Mouse (Mus musculus) hematopoietic stem cell, adult 5-6 weeks (primary cell): ENCODE data around the gene Cux2. TPM values are rescaled to one million over a fixed set of nuclear protein-coding genes. Genes with fewer than 3 reads are reported as not detected.

Experiments used
- ATAC-seq, 2 experiments: fragments of 125-278 bp in 1 of 2; replicated peaks in 1 of 2; 2 replicates each; pipeline ENCODE4 v1.8.0; 2016 to 2017; ENCODE audit warnings: inconsistent platforms in 2 of 2, mild to moderate bottlenecking in 2 of 2, moderate number of reproducible peaks in 2 of 2, low read depth in 1 of 2, moderate TSS enrichment in 1 of 2; ENCODE audit not compliant: low FRiP score in 2 of 2, poor library complexity in 2 of 2, severe bottlenecking in 2 of 2, insufficient read depth in 1 of 2, low TSS enrichment in 1 of 2
- total RNA-seq: library from RNA; stranded (forward); fragments of 172-1452, 232-1000 nt; gene quantifications from 2 replicates; pipeline ENCODE4 v1.2.3, GENCODE M21; 2017

Gene Cux2
- total RNA-seq, 1 experiment from 2014 or later = not detected

GRCm38 (mm10) chr5:121955806-121956205, 94.1 kb downstream of the Cux2 start:
- ATAC-seq = no peak

- no peak for ATAC-seq
These were observed 99.7 kb downstream of the Cux2 start for GRCm38 (mm10) chr5:121950175-121950574.

GRCm38 (mm10) chr5:121949050-121949443, 100.9 kb downstream of the Cux2 start:
- no peak for ATAC-seq

DNA sequence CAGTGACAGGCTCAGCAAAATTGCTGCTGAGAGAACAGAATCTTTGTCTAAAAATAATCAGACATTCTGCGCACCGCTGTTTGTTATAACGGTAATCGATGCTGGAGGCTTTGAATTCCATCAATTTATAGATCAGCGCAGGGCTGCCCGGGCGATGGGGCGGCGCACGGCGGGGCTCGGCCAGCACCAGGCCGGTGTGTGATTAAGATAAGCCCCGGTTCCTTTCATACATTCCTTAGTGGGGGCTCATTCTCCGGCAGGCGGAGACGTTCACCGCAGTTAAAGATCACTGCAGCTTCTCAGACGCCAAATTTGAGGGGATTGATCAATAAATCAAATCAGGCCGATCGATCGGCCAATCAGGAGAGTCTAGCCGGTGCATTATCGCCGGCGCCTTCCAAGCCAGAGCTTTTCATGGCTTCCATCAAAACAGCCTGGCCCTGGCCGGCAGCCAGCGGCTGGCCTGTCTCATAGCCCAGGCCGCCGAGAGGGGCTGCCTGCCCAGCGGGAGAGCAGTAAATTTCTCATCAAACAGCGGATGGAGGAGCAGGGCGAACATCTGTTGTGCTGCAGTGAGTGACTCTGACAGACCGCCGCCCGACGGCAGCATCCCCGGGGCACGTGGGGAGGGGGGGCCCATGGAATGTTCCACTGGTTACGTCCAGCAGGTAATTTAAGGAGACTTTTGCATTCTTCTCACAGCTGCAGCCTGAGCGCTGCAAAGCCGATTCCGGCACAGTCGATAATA, 101.4 kb downstream of the Cux2 start:
- ATAC-seq = no peak

GRCm38 (mm10) chr5:121946657-121947245, 103.2 kb downstream of the Cux2 start:
- no peak for ATAC-seq

DNA sequence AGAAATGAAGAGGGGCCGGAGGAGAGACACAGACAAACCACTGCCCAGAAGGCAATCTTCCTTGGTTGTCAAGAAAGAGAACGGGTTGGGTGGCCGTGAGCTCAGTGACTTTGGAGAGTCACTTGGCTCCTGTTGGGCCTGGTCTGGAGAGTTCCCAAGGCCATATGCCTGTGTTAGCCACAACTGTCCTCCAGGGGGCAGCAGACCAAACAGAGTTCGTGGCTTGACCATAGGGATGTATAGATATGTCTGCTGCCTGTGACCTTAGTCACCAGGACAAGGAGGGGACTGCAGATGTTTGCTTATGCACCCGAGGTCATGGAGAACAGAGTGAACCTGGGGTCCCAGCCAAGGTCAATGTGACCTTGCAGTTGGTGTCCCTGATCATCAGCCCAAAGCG, 104.1 kb downstream of the Cux2 start:
- ATAC-seq = peak in 1 of 2 experiments; percentile 46; a peak in 1 of 4 replicates

DNA sequence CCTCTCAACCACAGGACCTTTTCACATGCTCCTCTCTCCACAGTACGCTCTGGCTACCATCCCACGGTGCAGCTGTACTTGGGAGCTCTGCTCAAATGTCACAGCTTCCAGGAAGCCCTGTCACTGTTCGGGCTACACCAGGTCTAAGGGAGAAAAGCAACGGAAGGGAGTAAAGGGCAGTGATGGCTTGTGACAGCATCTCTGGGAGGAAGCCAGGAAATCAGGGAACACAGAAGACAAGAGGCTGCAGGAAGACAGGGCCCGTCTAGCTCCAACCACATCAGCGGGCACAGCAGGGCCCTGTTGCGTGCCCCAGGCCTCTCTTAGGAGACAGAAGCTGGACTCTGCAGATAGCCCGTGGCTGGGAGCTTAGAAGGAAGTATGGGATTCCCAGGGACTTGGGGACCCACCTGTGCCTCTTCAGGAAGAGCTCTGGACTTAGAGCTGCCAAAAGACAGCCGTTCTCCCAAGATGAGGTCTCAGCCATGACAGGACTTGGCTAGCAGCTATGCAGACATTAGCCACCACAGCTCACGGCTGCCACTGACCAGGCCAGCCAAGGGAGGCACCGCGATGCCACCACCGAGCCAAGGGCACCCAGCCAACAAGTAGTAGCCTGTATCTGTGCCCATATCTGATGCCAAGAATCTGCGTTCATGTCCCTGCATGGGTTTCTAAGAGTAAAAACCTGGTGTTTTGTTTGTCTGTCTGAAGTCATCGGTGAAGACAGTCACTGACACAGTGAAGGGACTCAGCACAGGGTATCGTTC, 105.7 kb downstream of the Cux2 start:
- ATAC-seq = no peak

DNA sequence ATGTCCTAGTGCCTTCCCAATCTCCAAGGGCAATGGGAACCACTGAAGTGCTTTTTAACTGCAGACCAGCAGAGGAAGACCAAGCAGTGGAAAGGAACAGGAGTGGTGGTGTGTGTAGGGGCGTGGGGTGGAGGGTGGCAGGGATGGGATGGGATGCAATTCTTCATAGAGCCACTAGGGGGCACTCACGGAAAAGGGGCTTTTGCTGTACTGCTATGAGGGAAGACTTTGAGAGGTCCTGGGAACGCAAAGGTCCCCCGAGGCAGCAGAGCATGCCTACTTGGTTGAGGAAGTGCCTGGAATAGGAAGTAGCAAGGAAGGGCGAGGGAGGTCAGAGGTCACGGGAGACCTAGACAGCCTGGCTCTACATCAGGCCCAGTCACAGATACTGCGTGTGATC, 106.4 kb downstream of the Cux2 start:
- ATAC-seq = no peak; a peak in 1 of 4 replicates

GRCm38 (mm10) chr5:121938065-121938849, 111.6 kb downstream of the Cux2 start:
- ATAC-seq = no peak

GRCm38 (mm10) chr5:121930261-121930660, 119.6 kb downstream of the Cux2 start:
- ATAC-seq = no peak

DNA sequence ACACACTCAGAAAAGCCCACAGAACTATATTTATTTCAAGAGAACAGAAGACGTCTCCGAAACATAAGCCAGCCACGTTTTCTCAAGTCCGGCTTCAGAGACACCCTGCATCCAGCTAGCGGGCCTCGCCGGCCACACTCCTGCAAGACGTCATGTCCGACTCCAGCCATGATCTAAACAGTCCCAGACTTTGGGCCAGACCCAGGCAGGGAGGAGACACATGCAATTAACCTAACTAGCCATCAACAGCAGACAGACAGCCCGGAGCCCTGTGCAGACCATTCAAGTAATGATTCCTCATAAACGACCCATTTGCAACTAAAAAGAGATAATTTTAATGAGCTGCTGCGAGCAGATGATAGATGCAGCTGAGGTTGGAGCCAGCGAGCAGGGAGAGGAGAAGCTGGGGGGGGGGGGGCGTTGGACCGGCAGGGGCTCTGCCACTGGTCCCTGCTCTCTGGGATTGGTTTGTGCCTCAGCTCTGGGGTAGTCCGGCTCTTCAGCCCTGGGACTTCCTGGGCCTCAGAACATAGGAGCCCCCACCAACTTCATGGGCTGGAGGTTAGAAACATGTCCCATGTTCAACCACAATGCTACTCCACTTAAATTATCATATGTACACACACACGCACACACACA, 121.4 kb downstream of the Cux2 start:
- no peak for ATAC-seq

DNA sequence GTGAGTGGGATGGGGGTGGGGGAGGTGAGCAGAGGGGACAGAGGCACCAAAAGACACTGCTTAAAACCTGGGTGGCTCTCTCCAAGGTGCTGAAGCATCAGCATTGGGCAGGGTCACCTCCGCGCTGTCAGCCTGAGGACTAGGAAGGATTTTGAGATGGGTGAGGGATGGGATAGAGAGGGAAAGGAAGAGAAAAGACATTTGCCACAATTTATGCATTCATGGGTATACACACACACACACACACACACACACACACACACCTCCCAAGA, 123.4 kb downstream of the Cux2 start:
- ATAC-seq = no peak; a peak in 1 of 4 replicates

- ATAC-seq = no peak
These were observed 124.0 kb downstream of the Cux2 start for GRCm38 (mm10) chr5:121925751-121926542.

- ATAC-seq = no peak
These were observed 124.6 kb downstream of the Cux2 start for GRCm38 (mm10) chr5:121925291-121925690.

- no peak for ATAC-seq
These were observed 125.5 kb downstream of the Cux2 start for GRCm38 (mm10) chr5:121924423-121924822.

- no peak for ATAC-seq
These were observed 126.7 kb downstream of the Cux2 start for GRCm38 (mm10) chr5:121922942-121923826.
